Mouse (Mus musculus) embryonic facial prominence, embryonic 11.5 days (tissue): ENCODE measurements around the gene Dnajc11. TPM values are rescaled to one million over a fixed set of nuclear protein-coding genes. Genes with fewer than 3 reads are reported as not detected.

Experiments used
- ATAC-seq: fragments of 200-750 bp; cut with Nextera tagmentation; replicated peaks from 2 replicates; pipeline ENCODE4 v1.8.0; 2017; ENCODE audit warnings: low read depth; ENCODE audit not compliant: insufficient number of reproducible peaks, low FRiP score, low TSS enrichment
- DNase-seq: peaks from one replicate; pipeline ENCODE4 v3.0.0-alpha.2; 2015; ENCODE audit warnings: low spot score
- H3K27ac ChIP-seq: fragments of 300-500 bp; sonication (generic); replicated peaks from 2 replicates; pipeline ENCODE4 v1.5.1; 2014; ENCODE audit warnings: mild to moderate bottlenecking, low read depth, low read length, control low read depth
- H3K27me3 ChIP-seq: fragments of 300-500 bp; sonication (generic); 2 replicates; pipeline ENCODE4 v1.6.1; 2014; ENCODE audit warnings: mild to moderate bottlenecking, low read length, moderate library complexity, mixed read lengths; ENCODE audit not compliant: control insufficient read depth, insufficient read depth
- H3K36me3 ChIP-seq: fragments of 300-500 bp; sonication (generic); replicated peaks from 2 replicates; pipeline ENCODE4 v1.6.1; 2014; ENCODE audit warnings: low read depth, mild to moderate bottlenecking, low read length, moderate library complexity, mixed read lengths; ENCODE audit not compliant: control insufficient read depth, insufficient read depth
- H3K4me1 ChIP-seq: fragments of 300-500 bp; sonication (generic); 2 replicates; pipeline ENCODE4 v1.6.1; 2014; ENCODE audit warnings: low read length, mixed read lengths; ENCODE audit not compliant: control insufficient read depth, insufficient read depth
- H3K4me2 ChIP-seq: fragments of 300-500 bp; sonication (generic); 2 replicates; pipeline ENCODE4 v1.6.1; 2014; ENCODE audit warnings: low read depth, mild to moderate bottlenecking, control low read depth, low read length, moderate library complexity
- H3K4me3 ChIP-seq: fragments of 300-500 bp; sonication (generic); 2 replicates; pipeline ENCODE4 v1.5.1; 2014; ENCODE audit warnings: low read depth, low read length, control low read depth
- H3K9ac ChIP-seq: fragments of 300-500 bp; sonication (generic); replicated peaks from 2 replicates; pipeline ENCODE4 v1.6.1; 2014; ENCODE audit warnings: mild to moderate bottlenecking, control low read depth, low read length
- H3K9me3 ChIP-seq: fragments of 300-500 bp; sonication (generic); replicated peaks from 2 replicates; pipeline ENCODE4 v1.6.1; 2016; ENCODE audit warnings: mild to moderate bottlenecking, low read length, inconsistent platforms, mixed read lengths; ENCODE audit not compliant: control insufficient read depth
- WGBS: fragments of 180-500 bp; shearing (Covaris S2); extraction: QIAGEN DNeasy Blood & Tissue Kit; methylation state at CpG from one replicate; pipeline ENCODE4 v1.1.7; 2014; 5-methylcytosine and 5-hydroxymethylcytosine counted together
- polyA plus RNA-seq: library from polyadenylated mRNA; unstranded; fragments of >200 nt; fragmentation: Nextera tagmentation; extraction: Ambion mirVana; gene quantifications from 2 replicates; pipeline ENCODE4 v1.2.1, GENCODE M21; 2014

Gene Dnajc11
- polyA plus RNA-seq, 1 experiment from 2014 or later, result 75.0 TPM

- H3K4me3 ChIP-seq, result no peak overlapping the region
- no peaks in the 10 kb centered on the region for H3K9me3 ChIP-seq
- no peaks in the 10 kb centered on the region for H3K4me1 ChIP-seq
- no peak overlapping the region for H3K27ac ChIP-seq
- no peak overlapping the region for H3K4me2 ChIP-seq
- ATAC-seq, result no peak
- no peak for DNase-seq
- H3K27me3 ChIP-seq, result no peaks in the 10 kb centered on the region
- no peak overlapping the region for H3K9ac ChIP-seq
- peaks cover 9% of the 10 kb centered on the region for H3K36me3 ChIP-seq
- 91% methylated on average over 3 of the region's 3 CpGs for WGBS
These were observed 27.0 kb downstream of the Dnajc11 start for GRCm38 (mm10) chr4:151960513-151960854.

GRCm38 (mm10) chr4:151962817-151963216 is 29.3 kb downstream of the Dnajc11 start:
- ATAC-seq, result no peak
- no peak for DNase-seq
- no peak overlapping the region for H3K4me3 ChIP-seq
- no peaks in the 10 kb centered on the region for H3K27me3 ChIP-seq
- WGBS, result 81% methylated on average over 3 of the region's 3 CpGs
- H3K9me3 ChIP-seq, result no peaks in the 10 kb centered on the region
- no peak overlapping the region for H3K4me2 ChIP-seq
- H3K27ac ChIP-seq, result no peak overlapping the region
- H3K4me1 ChIP-seq, result no peaks in the 10 kb centered on the region
- H3K36me3 ChIP-seq, result no peaks in the 10 kb centered on the region; the same call in none of the 2 replicates
- H3K9ac ChIP-seq, result no peak overlapping the region

GRCm38 (mm10) chr4:151968204-151968921 is 34.9 kb downstream of the Dnajc11 start:
- H3K27ac ChIP-seq, result no peak overlapping the region
- no peaks in the 10 kb centered on the region for H3K27me3 ChIP-seq
- 94% methylated on average over 26 of the region's 26 CpGs for WGBS
- peaks cover 2% of the 10 kb centered on the region for H3K36me3 ChIP-seq
- no peaks in the 10 kb centered on the region for H3K4me1 ChIP-seq
- ATAC-seq (no peak), DNase-seq (no peak)
- H3K4me2 ChIP-seq, result no peak overlapping the region
- H3K9ac ChIP-seq, result no peak overlapping the region
- H3K9me3 ChIP-seq, result no peaks in the 10 kb centered on the region
- H3K4me3 ChIP-seq, result no peak overlapping the region

GRCm38 (mm10) chr4:151972221-151972967 is 38.9 kb downstream of the Dnajc11 start:
- DNase-seq (peak; percentile 72), ATAC-seq (no peak)
- Histone ChIP-seq H3K36me3 (peaks cover 16% of the 10 kb centered on the region), H3K4me2 (no peak overlapping the region), H3K4me3 (no peak overlapping the region), H3K27me3 (no peaks in the 10 kb centered on the region), H3K27ac (no peak overlapping the region), H3K9me3 (no peaks in the 10 kb centered on the region), H3K4me1 (no peaks in the 10 kb centered on the region), H3K9ac (no peak overlapping the region)
- WGBS, result 66% methylated on average over 10 of the region's 10 CpGs

- Histone ChIP-seq H3K9me3 (no peaks in the 10 kb centered on the region), H3K4me2 (no peak overlapping the region), H3K27ac (no peak overlapping the region), H3K9ac (no peak overlapping the region), H3K36me3 (peaks cover 24% of the 10 kb centered on the region), H3K27me3 (no peaks in the 10 kb centered on the region), H3K4me1 (no peaks in the 10 kb centered on the region), H3K4me3 (no peak overlapping the region)
- DNase-seq (peak; percentile 58), ATAC-seq (no peak)
- WGBS, result 93% methylated on average over 3 of the region's 3 CpGs
These were observed 42.0 kb downstream of the Dnajc11 start for GRCm38 (mm10) chr4:151975441-151975840.

- no peak for ATAC-seq
These were observed 44.3 kb downstream of the Dnajc11 start for GRCm38 (mm10) chr4:151977748-151978147.

GRCm38 (mm10) chr4:151980699-151981098 is 47.2 kb downstream of the Dnajc11 start:
- H3K27ac ChIP-seq, result no peak overlapping the region
- H3K4me2 ChIP-seq, result no peak overlapping the region
- H3K9ac ChIP-seq, result no peak overlapping the region
- H3K9me3 ChIP-seq, result no peaks in the 10 kb centered on the region
- 74% methylated on average over 8 of the region's 8 CpGs for WGBS
- no peak overlapping the region for H3K4me3 ChIP-seq
- H3K36me3 ChIP-seq, result peaks cover 12% of the 10 kb centered on the region
- DNase-seq (peak; percentile 43), ATAC-seq (no peak)
- H3K27me3 ChIP-seq, result no peaks in the 10 kb centered on the region
- no peaks in the 10 kb centered on the region for H3K4me1 ChIP-seq

More at GRCm38 (mm10) chr4:151977748-151978147, 44.3 kb downstream of the Dnajc11 start:
- no peak overlapping the region for H3K4me3 ChIP-seq
- 43% methylated on average over 10 of the region's 10 CpGs for WGBS
- H3K9me3 ChIP-seq, result no peaks in the 10 kb centered on the region
- peak; percentile 90 for DNase-seq
- H3K27ac ChIP-seq, result no peak overlapping the region
- peaks cover 24% of the 10 kb centered on the region for H3K36me3 ChIP-seq
- no peak overlapping the region for H3K4me2 ChIP-seq
- no peaks in the 10 kb centered on the region for H3K27me3 ChIP-seq
- H3K4me1 ChIP-seq, result no peaks in the 10 kb centered on the region
- H3K9ac ChIP-seq, result no peak overlapping the region

- Histone ChIP-seq H3K9ac (no peak overlapping the region), H3K27me3 (no peaks in the 10 kb centered on the region), H3K4me2 (no peak overlapping the region), H3K9me3 (no peaks in the 10 kb centered on the region), H3K4me3 (no peak overlapping the region), H3K36me3 (peaks cover 12% of the 10 kb centered on the region), H3K27ac (no peak overlapping the region), H3K4me1 (no peaks in the 10 kb centered on the region; the same call in 1 of the 2 replicates)
- 15% methylated on average over 5 of the region's 5 CpGs for WGBS
- ATAC-seq (0 out of 2 replicates have a peak, but pooled peaks have one; percentile 24), DNase-seq (peak; percentile 86)
These were observed 47.9 kb downstream of the Dnajc11 start for GRCm38 (mm10) chr4:151981363-151981762.
